Mouse (Mus musculus): ENCODE measurements around the gene Plpp3. TPM values are rescaled to one million over a fixed set of nuclear protein-coding genes. Genes with fewer than 3 reads are reported as not detected.

The Plpp3 gene
- polyA plus RNA-seq, 2 experiments: 112 to 117 TPM

DNA sequence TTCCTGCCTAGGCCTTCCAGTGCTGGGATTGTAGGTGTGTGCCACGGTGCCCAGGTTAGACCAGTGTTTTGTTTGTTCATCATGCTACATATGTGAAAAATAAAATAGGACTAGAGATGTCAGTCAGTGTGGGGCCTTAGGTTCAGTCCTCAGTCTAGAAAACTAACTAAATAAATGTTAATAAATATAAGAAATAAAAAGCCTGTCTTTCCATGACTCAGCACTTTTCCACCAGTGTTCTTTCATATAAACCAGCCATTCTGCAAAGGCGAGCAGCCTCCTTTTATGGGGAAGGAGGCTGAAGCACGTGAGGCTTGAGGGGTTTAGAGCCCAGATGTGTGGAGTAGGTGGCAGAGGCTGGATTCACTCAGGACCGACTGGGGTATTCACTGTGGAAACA is 50.5 kb downstream of the Plpp3 start:
- Histone ChIP-seq H3K9me3 (ENCODE audit: control insufficient read depth, low read length) (no peaks in the 10 kb centered on the region), H3K9ac (ENCODE audit: low read depth, low read length, severe bottlenecking) (no peak overlapping the region), H3K27me3 (ENCODE audit: control insufficient read depth, insufficient read depth, low read length) (no peaks in the 10 kb centered on the region), H3K36me3 (ENCODE audit: control insufficient read depth, insufficient read depth, low read length) (peaks cover 54% of the 10 kb centered on the region), H3K4me3 (replicated peaks; ENCODE audit: low read length) (no peak overlapping the region), H3K27ac (replicated peaks; ENCODE audit: low read depth, low read length) (no peak overlapping the region), H3K4me1 (ENCODE audit: control insufficient read depth, insufficient read depth, low read length) (peaks cover 48% of the 10 kb centered on the region), H3K4me2 (replicated peaks; ENCODE audit: low read depth, low read length, severe bottlenecking) (no peak overlapping the region)
- 57% methylated on average over 4 of the region's 4 CpGs for WGBS
- DNase-seq (ENCODE audit: low spot score) (no peak), ATAC-seq (ENCODE audit: low FRiP score, low read depth) (no peak)
- no peak for TF ChIP-seq POLR2A (IDR thresholded peaks at IDR 0.05; ENCODE audit: borderline replicate concordance, extremely low read depth, insufficient read depth, insufficient read length)

GRCm38 (mm10) chr4:105208977-105209376 is 51.8 kb downstream of the Plpp3 start:
- no peak overlapping the region for H3K4me3 ChIP-seq (replicated peaks; ENCODE audit: low read length)
- peaks cover 41% of the 10 kb centered on the region for H3K4me1 ChIP-seq (ENCODE audit: control insufficient read depth, insufficient read depth, low read length)
- DNase-seq (ENCODE audit: low spot score): no peak
- H3K9ac ChIP-seq (ENCODE audit: low read depth, low read length, severe bottlenecking): no peak overlapping the region
- no peak for TF ChIP-seq POLR2A (IDR thresholded peaks at IDR 0.05; ENCODE audit: borderline replicate concordance, extremely low read depth, insufficient read depth, insufficient read length)
- H3K36me3 ChIP-seq (ENCODE audit: control insufficient read depth, insufficient read depth, low read length): peaks cover 58% of the 10 kb centered on the region
- H3K9me3 ChIP-seq (ENCODE audit: control insufficient read depth, low read length): no peaks in the 10 kb centered on the region
- no peak for ATAC-seq (ENCODE audit: low FRiP score, low read depth)
- H3K27me3 ChIP-seq (ENCODE audit: control insufficient read depth, insufficient read depth, low read length): no peaks in the 10 kb centered on the region
- no peak overlapping the region for H3K27ac ChIP-seq (replicated peaks; ENCODE audit: low read depth, low read length)
- H3K4me2 ChIP-seq (replicated peaks; ENCODE audit: low read depth, low read length, severe bottlenecking): no peak overlapping the region
- WGBS: 86% methylated on average over 5 of the region's 5 CpGs

- ATAC-seq (ENCODE audit: low FRiP score, low read depth) (no peak), DNase-seq (ENCODE audit: low spot score) (no peak)
- no peaks in the 10 kb centered on the region for H3K9me3 ChIP-seq (ENCODE audit: control insufficient read depth, low read length)
- H3K4me2 ChIP-seq (replicated peaks; ENCODE audit: low read depth, low read length, severe bottlenecking): no peak overlapping the region
- H3K4me1 ChIP-seq (ENCODE audit: control insufficient read depth, insufficient read depth, low read length): peaks cover 6% of the 10 kb centered on the region; the same call in 1 of the 2 replicates
- no peaks in the 10 kb centered on the region for H3K27me3 ChIP-seq (ENCODE audit: control insufficient read depth, insufficient read depth, low read length)
- no peak overlapping the region for H3K27ac ChIP-seq (replicated peaks; ENCODE audit: low read depth, low read length)
- no peak overlapping the region for H3K4me3 ChIP-seq (replicated peaks; ENCODE audit: low read length)
- TF ChIP-seq POLR2A (IDR thresholded peaks at IDR 0.05; ENCODE audit: borderline replicate concordance, extremely low read depth, insufficient read depth, insufficient read length): no peak
- H3K36me3 ChIP-seq (ENCODE audit: control insufficient read depth, insufficient read depth, low read length): peaks cover 89% of the 10 kb centered on the region
- no peak overlapping the region for H3K9ac ChIP-seq (ENCODE audit: low read depth, low read length, severe bottlenecking)
Observed at GRCm38 (mm10) chr4:105213314-105213713, 56.2 kb downstream of the Plpp3 start.

GRCm38 (mm10) chr4:105214438-105214837 is 57.3 kb downstream of the Plpp3 start:
- H3K4me1 ChIP-seq (ENCODE audit: control insufficient read depth, insufficient read depth, low read length): peaks cover 6% of the 10 kb centered on the region; the same call in 1 of the 2 replicates
- DNase-seq (ENCODE audit: low spot score) (peak; percentile 40), ATAC-seq (ENCODE audit: low FRiP score, low read depth) (no peak)
- no peak overlapping the region for H3K9ac ChIP-seq (ENCODE audit: low read depth, low read length, severe bottlenecking)
- 81% methylated on average over 1 of the region's 1 CpGs for WGBS
- no peak overlapping the region for H3K27ac ChIP-seq (replicated peaks; ENCODE audit: low read depth, low read length)
- H3K4me2 ChIP-seq (replicated peaks; ENCODE audit: low read depth, low read length, severe bottlenecking): no peak overlapping the region
- no peak for TF ChIP-seq POLR2A (IDR thresholded peaks at IDR 0.05; ENCODE audit: borderline replicate concordance, extremely low read depth, insufficient read depth, insufficient read length)
- peaks cover 89% of the 10 kb centered on the region for H3K36me3 ChIP-seq (ENCODE audit: control insufficient read depth, insufficient read depth, low read length)
- no peak overlapping the region for H3K4me3 ChIP-seq (replicated peaks; ENCODE audit: low read length)
- H3K9me3 ChIP-seq (ENCODE audit: control insufficient read depth, low read length): no peaks in the 10 kb centered on the region
- H3K27me3 ChIP-seq (ENCODE audit: control insufficient read depth, insufficient read depth, low read length): no peaks in the 10 kb centered on the region

GRCm38 (mm10) chr4:105215726-105216410 is 58.7 kb downstream of the Plpp3 start:
- Histone ChIP-seq H3K9ac (ENCODE audit: low read depth, low read length, severe bottlenecking) (no peak overlapping the region), H3K27ac (replicated peaks; ENCODE audit: low read depth, low read length) (no peak overlapping the region), H3K4me3 (replicated peaks; ENCODE audit: low read length) (no peak overlapping the region), H3K27me3 (ENCODE audit: control insufficient read depth, insufficient read depth, low read length) (no peaks in the 10 kb centered on the region), H3K36me3 (ENCODE audit: control insufficient read depth, insufficient read depth, low read length) (peaks cover 89% of the 10 kb centered on the region), H3K9me3 (ENCODE audit: control insufficient read depth, low read length) (no peaks in the 10 kb centered on the region), H3K4me2 (replicated peaks; ENCODE audit: low read depth, low read length, severe bottlenecking) (no peak overlapping the region), H3K4me1 (ENCODE audit: control insufficient read depth, insufficient read depth, low read length) (peaks cover 6% of the 10 kb centered on the region; the same call in 1 of the 2 replicates)
- TF ChIP-seq POLR2A (IDR thresholded peaks at IDR 0.05; ENCODE audit: borderline replicate concordance, extremely low read depth, insufficient read depth, insufficient read length): no peak
- DNase-seq (ENCODE audit: low spot score) (no peak), ATAC-seq (ENCODE audit: low FRiP score, low read depth) (no peak)
- WGBS: 76% methylated on average over 12 of the region's 12 CpGs
